9 mouse cellular contexts compared by ENCODE assay signal in genomic region chr10:3573905-3574500, GRCm38 (mm10). TPM values are rescaled to one million over a fixed set of nuclear protein-coding genes. Genes with fewer than 3 reads are reported as not detected.
DNase-seq lines count a peak whose midpoint lies in the region; ATAC-seq and TF ChIP-seq lines count a peak whose summit lies in the region.
"Had no signal": no experiment of that assay in that cellular context is flagged by ENCODE, and none has a peak within 500 bp of the region (broad histone marks: within the 10 kb centered on the region; RNA-seq: fewer than 3 reads in every experiment).

No protein-coding gene starts in this region.

- H3K36me3 ChIP-seq in heart, adult 2 months (ENCODE audit: control insufficient read depth, insufficient read depth, low read length): peaks cover 2% of the 10 kb centered on the region; the same call in 1 of the 2 replicates
- no peaks in the 10 kb centered on the region for H3K36me3 ChIP-seq in heart, embryonic 11.5 days (ENCODE audit: control insufficient read depth, insufficient read depth, low read length)
- H3K36me3 ChIP-seq in CH12.LX (replicated peaks in 1 of 2; ENCODE audit: control insufficient read depth in 1 of 2, insufficient read depth in 1 of 2, low read length in 1 of 2): no peaks in the 10 kb centered on the region
- no peaks in the 10 kb centered on the region for H3K36me3 ChIP-seq in neural tube, embryonic 12.5 days

- in situ Hi-C loops in CH12.LX (cut with MboI; ENCODE audit: low pct_ligation_motif_present, low pct_unique_long_range_greater_than_20kb, low sequenced_read_pairs): no loop called here

- ATAC-seq in heart, embryonic 11.5 days (replicated peaks; ENCODE audit: insufficient number of reproducible peaks, low FRiP score, low TSS enrichment): no peak
- ATAC-seq in neural tube, embryonic 12.5 days (ENCODE audit: low FRiP score, low read depth): peak; percentile 44; the same call in 1 of the 2 replicates

- H3K27ac ChIP-seq in heart, adult 2 months: no peak overlapping the region
- H3K27ac ChIP-seq in heart, embryonic 11.5 days (ENCODE audit: low read depth, low read length): no peak overlapping the region
- no peak overlapping the region for H3K27ac ChIP-seq in CH12.LX (ENCODE audit: insufficient read depth, low read depth)
- H3K27ac ChIP-seq in neural tube, embryonic 12.5 days: no peak overlapping the region

- H3K4me1 ChIP-seq in heart, adult 2 months (ENCODE audit: control insufficient read depth, insufficient read depth, low read length): peaks cover 6% of the 10 kb centered on the region; the same call in 1 of the 2 replicates
- H3K4me1 ChIP-seq in heart, embryonic 11.5 days (ENCODE audit: control insufficient read depth, insufficient read depth, low read length): no peaks in the 10 kb centered on the region
- H3K4me1 ChIP-seq in CH12.LX (ENCODE audit: control insufficient read depth in 1 of 2, insufficient read depth in 2 of 2): peaks cover 0 to 8% of the 10 kb centered on the region in 2 experiments; a peak in 2 of 4 replicates
- H3K4me1 ChIP-seq in neural tube, embryonic 12.5 days: no peaks in the 10 kb centered on the region

- 66% methylated on average over 4 of the region's 4 CpGs for WGBS in heart, adult 2 months
- 74% methylated on average over 4 of the region's 4 CpGs for WGBS in heart, embryonic 11.5 days (ENCODE audit: insufficient replicate concordance)
- WGBS in neural tube, embryonic 12.5 days: 68% methylated on average over 4 of the region's 4 CpGs

- H3K4me3 ChIP-seq in heart, adult 2 months: no peak overlapping the region
- H3K4me3 ChIP-seq in heart, embryonic 11.5 days (ENCODE audit: low read depth, low read length): no peak overlapping the region
- no peak overlapping the region for H3K4me3 ChIP-seq in CH12.LX (replicated peaks in 1 of 3; ENCODE audit: low read depth in 2 of 3, low read length in 2 of 3, poor library complexity in 1 of 3)
- no peak overlapping the region for H3K4me3 ChIP-seq in neural tube, embryonic 12.5 days

- intact Hi-C loops in heart, adult 2 months (cut with DNase I): loop anchor here (1.0 to 5.0 kb wide), 3 partner anchors 166 to 370 kb away; partner anchors contain the start of gene Plekhg1

- no peaks in the 10 kb centered on the region for H3K27me3 ChIP-seq in heart, adult 2 months (ENCODE audit: control insufficient read depth, insufficient read depth, low read length)
- no peaks in the 10 kb centered on the region for H3K27me3 ChIP-seq in heart, embryonic 11.5 days (ENCODE audit: control insufficient read depth, insufficient read depth, low read length)
- H3K27me3 ChIP-seq in CH12.LX (replicated peaks): no peaks in the 10 kb centered on the region
- H3K27me3 ChIP-seq in neural tube, embryonic 12.5 days (replicated peaks): no peaks in the 10 kb centered on the region

- no peak overlapping the region for H3K9ac ChIP-seq in heart, adult 2 months (ENCODE audit: low read depth, low read length)
- H3K9ac ChIP-seq in heart, embryonic 11.5 days (ENCODE audit: low read depth, low read length): no peak overlapping the region
- H3K9ac ChIP-seq in CH12.LX (ENCODE audit: insufficient read depth, low read depth): no peak overlapping the region
- H3K9ac ChIP-seq in neural tube, embryonic 12.5 days: no peak overlapping the region

- peak; percentile 4 for TF ChIP-seq RAD21 in CH12.LX (IDR thresholded peaks at IDR 0.05; ENCODE audit: low read depth, low read length)

- dilution Hi-C loops in CH12.LX (cut with MboI; ENCODE audit: extremely low pct_ligation_motif_present, extremely low pct_unique_long_range_greater_than_20kb, low sequenced_read_pairs): no loop called here

- TF ChIP-seq POLR2A in heart, adult 2 months (IDR thresholded peaks at IDR 0.05; ENCODE audit: insufficient read depth, low read depth, low read length): no peak
- no peak for TF ChIP-seq POLR2A in CH12.LX (IDR thresholded peaks at IDR 0.05; ENCODE audit: low read depth, low read length)

- no peaks in the 10 kb centered on the region for H3K9me3 ChIP-seq in heart, embryonic 11.5 days (replicated peaks; ENCODE audit: control insufficient read depth, low read length)
- H3K9me3 ChIP-seq in CH12.LX (replicated peaks; ENCODE audit: low read length): no peaks in the 10 kb centered on the region
- no peaks in the 10 kb centered on the region for H3K9me3 ChIP-seq in neural tube, embryonic 12.5 days

- H3K4me2 ChIP-seq in heart, embryonic 11.5 days: no peak overlapping the region
- H3K4me2 ChIP-seq in CH12.LX (ENCODE audit: insufficient read depth, low read depth, poor library complexity, severe bottlenecking): no peak overlapping the region
- no peak overlapping the region for H3K4me2 ChIP-seq in neural tube, embryonic 12.5 days (replicated peaks)

- peak; percentile 40 to 51 for DNase-seq in heart, adult 2 months
- DNase-seq in CH12.LX (ENCODE audit: extremely low read depth): peak; percentile 37
- DNase-seq in embryo, embryonic 10.5 days (ENCODE audit: low spot score): peak; percentile 67
- DNase-seq in kidney, postnatal 10 days: peak; percentile 78
- no peak for DNase-seq in right cerebral cortex, postnatal 36 days (ENCODE audit: low spot score in 2 of 2)
- DNase-seq in thymus, adult 18-20 months: no peak

- peak; percentile 83 for TF ChIP-seq CTCF in heart, adult 2 months (IDR thresholded peaks at IDR 0.05)
- peak; percentile 20 to 62; a peak in 3 of 4 replicates for TF ChIP-seq CTCF in CH12.LX (conservative IDR thresholded peaks at IDR 0.05 in 1 of 2, IDR thresholded peaks at IDR 0.05 in 1 of 2; ENCODE audit: low read depth in 2 of 2, low read length in 2 of 2)

- no peak for TF ChIP-seq EP300 in heart, adult 2 months (IDR thresholded peaks at IDR 0.05; ENCODE audit: insufficient read depth, low read depth, low read length)
- TF ChIP-seq EP300 in CH12.LX (IDR thresholded peaks at IDR 0.05; ENCODE audit: low read length): no peak

- H3K79me2 ChIP-seq in heart, adult 2 months (replicated peaks; ENCODE audit: control insufficient read depth, insufficient read depth, low read length): no peaks in the 10 kb centered on the region
- no peaks in the 10 kb centered on the region for H3K79me2 ChIP-seq in CH12.LX (replicated peaks; ENCODE audit: control insufficient read depth, extremely low read depth, insufficient read depth, poor library complexity, severe bottlenecking)

TF ChIP-seq in CH12.LX, 34 proteins besides CTCF, POLR2A, EP300 and RAD21:
- no peak for TF ChIP-seq PAX5 (IDR thresholded peaks at IDR 0.05; ENCODE audit: low read length)
- TF ChIP-seq ZC3H11A (IDR thresholded peaks at IDR 0.05; ENCODE audit: low read depth, low read length): no peak
- TF ChIP-seq MYC (IDR thresholded peaks at IDR 0.05; ENCODE audit: low read depth, low read length): no peak
- peak; percentile 56 for TF ChIP-seq SMC3 (IDR thresholded peaks at IDR 0.05; ENCODE audit: low read depth, low read length)
- no peak for TF ChIP-seq CHD1 (IDR thresholded peaks at IDR 0.05; ENCODE audit: low read depth, low read length)
- no peak for TF ChIP-seq MEF2A (IDR thresholded peaks at IDR 0.05; ENCODE audit: borderline replicate concordance, low read depth, low read length)
- TF ChIP-seq ZKSCAN1 (IDR thresholded peaks at IDR 0.05; ENCODE audit: borderline replicate concordance, low read depth, low read length): no peak

RNA-seq across cellular contexts. Expression of gene Iyd, which starts 34.0 kb away (rescaled TPM):
- not detected for total RNA-seq in heart, adult 2 months (2021)
- 0.26 TPM in 1 of 2 replicates, not detected in the other for polyA plus RNA-seq in heart, adult 2 months (2012; rRNA removed)
- polyA plus RNA-seq in heart, embryonic 11.5 days (2014; fragmentation: Nextera tagmentation; extraction: Ambion mirVana): 0.52 TPM in 1 of 2 replicates, not detected in the other
- total RNA-seq in CH12.LX (2012; rRNA removed) (not detected in 2 replicates), CH12.LX (2014; rRNA removed) (not detected in 2 replicates)
- not detected in 2 replicates for polyA plus RNA-seq in CH12.LX (2012; ENCODE audit: insufficient read length, low read depth)
- polyA plus RNA-seq in neural tube, embryonic 12.5 days (2016; fragmentation: Nextera tagmentation; extraction: Ambion mirVana): not detected in 2 replicates
- total RNA-seq: ES-E14 had no signal

Comparison
In these comparisons a context has a peak if more than half of its experiments do, and no peak if none do; other contexts are left out.
1. DNase-seq: peak in heart, adult 2 months (2 of 2), CH12.LX (single experiment), embryo, embryonic 10.5 days (single experiment) and kidney, postnatal 10 days (single experiment); none in right cerebral cortex, postnatal 36 days (0 of 2) and thymus, adult 18-20 months (0 of 2).